Mouse (Mus musculus) kidney, adult 8-10 months (tissue): ENCODE data around the gene Msi1.
A peak's percentile ranks its signal among the peaks of the same experiment; 100 is the strongest.

Experiments
- DNase-seq, 2 experiments: peaks; one replicate each; pipeline ENCODE4 v3.0.0; 2022

The Msi1 gene

GRCm38 (mm10) chr5:115470766-115471531 is 41.5 kb downstream of the Msi1 start:
- peak; percentile 38 to 66 for DNase-seq

- no peak for DNase-seq
Measured at GRCm38 (mm10) chr5:115473191-115473590, 43.8 kb downstream of the Msi1 start.

- DNase-seq, result no peak
Measured at GRCm38 (mm10) chr5:115474174-115474828, 44.9 kb downstream of the Msi1 start.

GRCm38 (mm10) chr5:115475337-115476106 is 46.1 kb downstream of the Msi1 start:
- peak; percentile 60 to 69 for DNase-seq

GRCm38 (mm10) chr5:115476107-115476727 is 46.8 kb downstream of the Msi1 start:
- DNase-seq, result no peak

- no peak for DNase-seq
Measured at GRCm38 (mm10) chr5:115479561-115479960, 50.2 kb downstream of the Msi1 start.

GRCm38 (mm10) chr5:115480101-115480500 is 50.7 kb downstream of the Msi1 start:
- no peak for DNase-seq

GRCm38 (mm10) chr5:115482390-115483265 is 53.2 kb downstream of the Msi1 start:
- DNase-seq, result no peak

GRCm38 (mm10) chr5:115483385-115483784 is 54.0 kb downstream of the Msi1 start:
- DNase-seq, result no peak

- DNase-seq, result peak; percentile 88 to 93
Measured at GRCm38 (mm10) chr5:115483947-115484920, 54.8 kb downstream of the Msi1 start, which contains the start of gene Sirt4. Gene Sirt4, minus strand, starts transcription at chr5:115484725.

- DNase-seq, result no peak
Measured at GRCm38 (mm10) chr5:115484996-115485395, 55.6 kb downstream of the Msi1 start.

GRCm38 (mm10) chr5:115485489-115486205 is 56.2 kb downstream of the Msi1 start:
- DNase-seq, result peak; percentile 47 to 65

- DNase-seq, result no peak
Measured at GRCm38 (mm10) chr5:115486726-115487125, 57.3 kb downstream of the Msi1 start.

GRCm38 (mm10) chr5:115487353-115487752 is 58.0 kb downstream of the Msi1 start:
- no peak for DNase-seq

GRCm38 (mm10) chr5:115487942-115488580 is 58.7 kb downstream of the Msi1 start:
- DNase-seq, result no peak

GRCm38 (mm10) chr5:115488841-115489698 is 59.7 kb downstream of the Msi1 start:
- peak; percentile 79 to 82 for DNase-seq

- DNase-seq, result peak; percentile 85 to 87
Measured at GRCm38 (mm10) chr5:115489699-115490637, 60.6 kb downstream of the Msi1 start.
